Mouse (Mus musculus): ENCODE measurements at regions not wholly inside any gene's neighbourhood (a gene's known extent, or its start where the extent isn't known, plus 50 kb on each side); places are given as distances from the start of the nearest gene placed in this dataset.

- TF ChIP-seq E2F4 (IDR thresholded peaks at IDR 0.05; ENCODE audit: insufficient replicate concordance, low read depth, low read length) (no peak), UBTF (IDR thresholded peaks at IDR 0.05; ENCODE audit: low read depth, low read length) (no peak), USF2 (conservative IDR thresholded peaks at IDR 0.05; ENCODE audit: low read depth, low read length) (no peak), JUND (conservative IDR thresholded peaks at IDR 0.05; ENCODE audit: low read depth, low read length) (no peak)
Observed at GRCm38 (mm10) chr4:142991401-142991800, 221.4 kb downstream of the Prdm2 start (continued).

- TF ChIP-seq MYC (IDR thresholded peaks at IDR 0.05; ENCODE audit: low read depth, low read length) (no peak), RCOR1 (conservative IDR thresholded peaks at IDR 0.05; ENCODE audit: low read depth, low read length) (no peak), IRF4 (IDR thresholded peaks at IDR 0.05; ENCODE audit: low read depth, low read length) (no peak), UBTF (IDR thresholded peaks at IDR 0.05; ENCODE audit: low read depth, low read length) (no peak), MAFK (IDR thresholded peaks at IDR 0.05; ENCODE audit: insufficient replicate concordance, low read length) (no peak), GABPA (IDR thresholded peaks at IDR 0.05; ENCODE audit: insufficient replicate concordance, low read depth, low read length) (no peak), SIN3A (IDR thresholded peaks at IDR 0.05; ENCODE audit: low read length) (no peak), RAD21 (IDR thresholded peaks at IDR 0.05; ENCODE audit: low read depth, low read length) (no peak), JUND (conservative IDR thresholded peaks at IDR 0.05; ENCODE audit: low read depth, low read length) (no peak), ZKSCAN1 (IDR thresholded peaks at IDR 0.05; ENCODE audit: borderline replicate concordance, low read depth, low read length) (no peak)
- Histone ChIP-seq H3K9me3 (replicated peaks; ENCODE audit: low read length) (peaks cover 34% of the 10 kb centered on the region), H3K27ac (ENCODE audit: insufficient read depth, low read depth) (no peak overlapping the region), H3K9ac (ENCODE audit: insufficient read depth, low read depth) (no peak overlapping the region), H3K4me3 (replicated peaks in 1 of 3; ENCODE audit: low read depth in 2 of 3, low read length in 2 of 3, poor library complexity in 1 of 3) (no peak overlapping the region), H3K79me2 (replicated peaks; ENCODE audit: control insufficient read depth, extremely low read depth, insufficient read depth, poor library complexity, severe bottlenecking) (no peaks in the 10 kb centered on the region), H3K27me3 (replicated peaks) (no peaks in the 10 kb centered on the region), H3K4me2 (ENCODE audit: insufficient read depth, low read depth, poor library complexity, severe bottlenecking) (no peak overlapping the region), H3K36me3 (replicated peaks in 1 of 2; ENCODE audit: control insufficient read depth in 1 of 2, insufficient read depth in 1 of 2, low read length in 1 of 2) (no peaks in the 10 kb centered on the region), H3K4me1 (ENCODE audit: control insufficient read depth in 1 of 2, insufficient read depth in 2 of 2) (no peaks in the 10 kb centered on the region)
- in situ Hi-C loops (cut with MboI; ENCODE audit: low pct_ligation_motif_present, low pct_unique_long_range_greater_than_20kb, low sequenced_read_pairs): no loop called here
- no peak for DNase-seq (ENCODE audit: extremely low read depth)
- dilution Hi-C loops (cut with MboI; ENCODE audit: extremely low pct_ligation_motif_present, extremely low pct_unique_long_range_greater_than_20kb, low sequenced_read_pairs): no loop called here
Observed at GRCm38 (mm10) chr4:142989175-142989574, 223.6 kb downstream of the Prdm2 start.

GRCm38 (mm10) chr4:142983295-142983624, 229.5 kb downstream of the Prdm2 start:
- dilution Hi-C loops (cut with MboI; ENCODE audit: extremely low pct_ligation_motif_present, extremely low pct_unique_long_range_greater_than_20kb, low sequenced_read_pairs): no loop called here
- H3K4me3 ChIP-seq (replicated peaks in 1 of 3; ENCODE audit: low read depth in 2 of 3, low read length in 2 of 3, poor library complexity in 1 of 3): no peak overlapping the region
- peaks cover 44% of the 10 kb centered on the region for H3K9me3 ChIP-seq (replicated peaks; ENCODE audit: low read length)
- no peaks in the 10 kb centered on the region for H3K4me1 ChIP-seq (ENCODE audit: control insufficient read depth in 1 of 2, insufficient read depth in 2 of 2)
- H3K4me2 ChIP-seq (ENCODE audit: insufficient read depth, low read depth, poor library complexity, severe bottlenecking): no peak overlapping the region
- H3K36me3 ChIP-seq (replicated peaks in 1 of 2; ENCODE audit: control insufficient read depth in 1 of 2, insufficient read depth in 1 of 2, low read length in 1 of 2): no peaks in the 10 kb centered on the region
- no peaks in the 10 kb centered on the region for H3K79me2 ChIP-seq (replicated peaks; ENCODE audit: control insufficient read depth, extremely low read depth, insufficient read depth, poor library complexity, severe bottlenecking)
- H3K27me3 ChIP-seq (replicated peaks): no peaks in the 10 kb centered on the region
- TF ChIP-seq POLR2A (IDR thresholded peaks at IDR 0.05; ENCODE audit: low read depth, low read length) (no peak), MAZ (IDR thresholded peaks at IDR 0.05; ENCODE audit: low read depth, low read length) (no peak), EP300 (IDR thresholded peaks at IDR 0.05; ENCODE audit: low read length) (no peak), CHD1 (IDR thresholded peaks at IDR 0.05; ENCODE audit: low read depth, low read length) (no peak), MAFK (IDR thresholded peaks at IDR 0.05; ENCODE audit: insufficient replicate concordance, low read length) (no peak), TBP (conservative IDR thresholded peaks at IDR 0.05; ENCODE audit: low read depth, low read length) (no peak), UBTF (IDR thresholded peaks at IDR 0.05; ENCODE audit: low read depth, low read length) (no peak), ELF1 (IDR thresholded peaks at IDR 0.05; ENCODE audit: low read depth, low read length) (no peak), E2F4 (IDR thresholded peaks at IDR 0.05; ENCODE audit: insufficient replicate concordance, low read depth, low read length) (no peak), SIN3A (IDR thresholded peaks at IDR 0.05; ENCODE audit: low read length) (no peak), ETS1 (conservative IDR thresholded peaks at IDR 0.05; ENCODE audit: low read depth, low read length) (no peak), ZC3H11A (IDR thresholded peaks at IDR 0.05; ENCODE audit: low read depth, low read length) (no peak)
- no peak for DNase-seq (ENCODE audit: extremely low read depth)
- H3K9ac ChIP-seq (ENCODE audit: insufficient read depth, low read depth): no peak overlapping the region
- in situ Hi-C loops (cut with MboI; ENCODE audit: low pct_ligation_motif_present, low pct_unique_long_range_greater_than_20kb, low sequenced_read_pairs): no loop called here
- no peak overlapping the region for H3K27ac ChIP-seq (ENCODE audit: insufficient read depth, low read depth)

All from CH12.LX (cell line).